Mouse (Mus musculus): ENCODE data around the gene Ppp2r3d. TPM values are rescaled to one million over a fixed set of nuclear protein-coding genes. Genes with fewer than 3 reads are reported as not detected.
"Not testable (repeated sequence)": the region's sequence is repeated elsewhere in the genome, so short reads cannot be mapped to it uniquely, and the experiment has no call there.

Ppp2r3d gene
- total RNA-seq (2022): 100 to 1,000 TPM in 1 of 4 experiments, 10 to 100 TPM in 3; 86.5 to 101 (median 96.1) TPM

GRCm38 (mm10) chr9:124476096-124476902 lies at the start of gene Ppp2r3d:
Gene Ppp2r3d (minus strand): TSS chr9:124476898.
- no peak for DNase-seq (ENCODE audit: low spot score)

- DNase-seq (ENCODE audit: low spot score): not testable (repeated sequence)
Observed at GRCm38 (mm10) chr9:124493693-124494092, 17.0 kb upstream of the Ppp2r3d start, which contains the start of gene Gm21836. Gene Gm21836 (minus strand): TSS chr9:124493793.

- not testable (repeated sequence) for DNase-seq (ENCODE audit: low spot score)
Observed at GRCm38 (mm10) chr9:124480361-124480980, 3.8 kb upstream of the Ppp2r3d start.

GRCm38 (mm10) chr9:124478081-124478480 lies 1.4 kb upstream of the Ppp2r3d start:
- peak; percentile 73 for DNase-seq (ENCODE audit: low spot score)

GRCm38 (mm10) chr9:124475689-124476088 lies 1.0 kb downstream of the Ppp2r3d start:
- DNase-seq (ENCODE audit: low spot score): no peak

GRCm38 (mm10) chr9:124456572-124456971 lies 20.1 kb downstream of the Ppp2r3d start:
- peak; percentile 71 for DNase-seq (ENCODE audit: low spot score)

GRCm38 (mm10) chr9:124442533-124442855 lies 34.2 kb downstream of the Ppp2r3d start:
- no peak for DNase-seq (ENCODE audit: low spot score)

- no peak for DNase-seq (ENCODE audit: low spot score)
Observed at GRCm38 (mm10) chr9:124441681-124442532, 34.8 kb downstream of the Ppp2r3d start.

GRCm38 (mm10) chr9:124440724-124441045 lies 36.0 kb downstream of the Ppp2r3d start:
- no peak for DNase-seq (ENCODE audit: low spot score)

GRCm38 (mm10) chr9:124439848-124440723 lies 36.6 kb downstream of the Ppp2r3d start:
- DNase-seq (ENCODE audit: low spot score): no peak

- DNase-seq (ENCODE audit: low spot score): no peak
Observed at GRCm38 (mm10) chr9:124439403-124439847, 37.3 kb downstream of the Ppp2r3d start.

GRCm38 (mm10) chr9:124438686-124439346 lies 37.9 kb downstream of the Ppp2r3d start:
- DNase-seq (ENCODE audit: low spot score): no peak

GRCm38 (mm10) chr9:124425411-124425885 lies 51.2 kb downstream of the Ppp2r3d start:
- DNase-seq (ENCODE audit: low spot score): peak; percentile 94

- DNase-seq (ENCODE audit: low spot score): peak; percentile 98
Observed at GRCm38 (mm10) chr9:124424542-124425410, 51.9 kb downstream of the Ppp2r3d start.

- DNase-seq (ENCODE audit: low spot score): no peak
Observed at GRCm38 (mm10) chr9:124424292-124424541, 52.5 kb downstream of the Ppp2r3d start.

- DNase-seq (ENCODE audit: low spot score): peak; percentile 99
Observed at GRCm38 (mm10) chr9:124423552-124424291, 53.0 kb downstream of the Ppp2r3d start.

GRCm38 (mm10) chr9:124422900-124423551 lies 53.7 kb downstream of the Ppp2r3d start:
- peak; percentile 93 for DNase-seq (ENCODE audit: low spot score)

GRCm38 (mm10) chr9:124422427-124422826 lies 54.3 kb downstream of the Ppp2r3d start:
- peak; percentile 48 for DNase-seq (ENCODE audit: low spot score)
